Comparison of ENCODE assay signal across 21 mouse cellular contexts in the genomic region with DNA sequence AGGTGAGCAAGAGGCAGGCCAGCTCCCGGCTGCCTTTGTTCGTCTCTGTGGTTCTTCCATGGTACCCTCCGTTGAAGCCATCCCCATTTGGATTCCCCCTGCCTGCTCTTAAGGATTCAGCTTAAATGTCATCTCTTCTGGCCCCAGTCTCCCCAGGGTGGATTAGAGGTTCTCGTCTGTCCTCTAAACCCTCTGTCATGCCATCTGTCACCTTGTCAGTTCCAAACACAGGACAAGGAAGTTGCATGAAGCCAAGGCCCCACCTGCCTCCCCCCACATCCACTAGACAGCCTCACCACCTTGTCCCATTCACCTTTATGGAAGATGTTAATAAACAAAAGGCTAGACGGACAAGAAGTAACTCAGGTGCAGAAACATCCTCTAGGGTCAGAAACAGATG. TPM values are rescaled to one million over a fixed set of nuclear protein-coding genes. Genes with fewer than 3 reads are reported as not detected.
"Had no signal": no experiment of that assay in that cellular context is flagged by ENCODE, and none has a peak within 500 bp of the region (broad histone marks: within the 10 kb centered on the region; RNA-seq: fewer than 3 reads in every experiment).

No protein-coding gene starts in this region.

- H3K36me3 ChIP-seq: limb, embryonic 10.5 days; liver, embryonic 15.5 days; midbrain, embryonic 12.5 days; neural tube, embryonic 13.5 days had no signal

- H3K4me2 ChIP-seq: liver, embryonic 11.5 days; liver, embryonic 15.5 days; lung, embryonic 14.5 days; midbrain, embryonic 12.5 days; neural tube, embryonic 13.5 days had no signal

- H3K9me3 ChIP-seq: limb, embryonic 10.5 days; liver, embryonic 15.5 days had no signal

- H3K4me1 ChIP-seq: liver, embryonic 15.5 days; megakaryocyte, embryonic 14.5 days had no signal

- DNase-seq: kidney, adult 8-10 months; kidney, postnatal 25 days; lung, embryonic 14.5 days; lung, postnatal 10 days; retina, postnatal 1 day; right cerebral cortex, postnatal 4 days; spleen, adult 18-20 months; thymus, adult 18-20 months; thymus, postnatal 25 days had no signal

- H3K27ac ChIP-seq: layer of hippocampus, adult 2 months; limb, embryonic 10.5 days; liver, embryonic 15.5 days; macrophage; midbrain, embryonic 12.5 days; neural tube, embryonic 13.5 days had no signal

- ATAC-seq: midbrain, embryonic 16.5 days had no signal

- H3K4me3 ChIP-seq: layer of hippocampus, adult 2 months; limb, embryonic 10.5 days; liver, embryonic 15.5 days; megakaryocyte, embryonic 14.5 days; midbrain, embryonic 12.5 days; neural tube, embryonic 13.5 days had no signal

- H3K9ac ChIP-seq: liver, embryonic 15.5 days; lung, embryonic 14.5 days; midbrain, embryonic 12.5 days; neural tube, embryonic 13.5 days had no signal

- H3K27me3 ChIP-seq: liver, embryonic 15.5 days; megakaryocyte, embryonic 14.5 days; midbrain, embryonic 12.5 days; neural tube, embryonic 13.5 days had no signal

RNA-seq across cellular contexts. Expression of gene 3110018I06Rik, which starts 5.4 kb away (rescaled TPM):
- polyA plus RNA-seq: kidney, embryonic 16.5 days; limb, embryonic 10.5 days; limb, embryonic 14.5 days; liver, embryonic 11.5 days; liver, embryonic 15.5 days; lung, embryonic 14.5 days; macrophage; midbrain, embryonic 12.5 days; midbrain, embryonic 16.5 days; neural tube, embryonic 13.5 days; stomach, embryonic 14.5 days had no signal
